Mouse (Mus musculus): Measurements from ENCODE around the gene Gm43951.
A peak's percentile ranks its signal among the peaks of the same experiment; 100 is the strongest.

Gm43951 gene

GRCm38 (mm10) chr11:72206341-72207203 is at the start of gene Gm43951:
Gene Gm43951, minus strand, starts transcription at chr11:72206840.
- DNase-seq (ENCODE audit: inconsistent ontology term): peak; percentile 25

- no peak for DNase-seq (ENCODE audit: inconsistent ontology term)
These were observed 49.8 kb upstream of the Gm43951 start for GRCm38 (mm10) chr11:72256441-72256840.

- no peak for DNase-seq (ENCODE audit: inconsistent ontology term)
These were observed 49.0 kb upstream of the Gm43951 start for GRCm38 (mm10) chr11:72255629-72256028.

- DNase-seq (ENCODE audit: inconsistent ontology term): no peak
These were observed 38.6 kb upstream of the Gm43951 start for GRCm38 (mm10) chr11:72245196-72245753.

- no peak for DNase-seq (ENCODE audit: inconsistent ontology term)
These were observed 33.6 kb upstream of the Gm43951 start for GRCm38 (mm10) chr11:72240062-72240860.

- peak; percentile 92 for DNase-seq (ENCODE audit: inconsistent ontology term)
These were observed 27.4 kb upstream of the Gm43951 start for GRCm38 (mm10) chr11:72234013-72234412.

GRCm38 (mm10) chr11:72232991-72233390 is 26.4 kb upstream of the Gm43951 start:
- DNase-seq (ENCODE audit: inconsistent ontology term): no peak

- DNase-seq (ENCODE audit: inconsistent ontology term): no peak
These were observed 25.4 kb upstream of the Gm43951 start for GRCm38 (mm10) chr11:72232068-72232467.

- DNase-seq (ENCODE audit: inconsistent ontology term): no peak
These were observed 21.9 kb upstream of the Gm43951 start for GRCm38 (mm10) chr11:72228513-72228912.

- no peak for DNase-seq (ENCODE audit: inconsistent ontology term)
These were observed 20.3 kb upstream of the Gm43951 start for GRCm38 (mm10) chr11:72226901-72227300.

- DNase-seq (ENCODE audit: inconsistent ontology term): peak; percentile 89
These were observed 19.6 kb upstream of the Gm43951 start for GRCm38 (mm10) chr11:72226020-72226791.

GRCm38 (mm10) chr11:72224865-72225264 is 18.2 kb upstream of the Gm43951 start:
- DNase-seq (ENCODE audit: inconsistent ontology term): peak; percentile 70

GRCm38 (mm10) chr11:72223414-72223813 is 16.8 kb upstream of the Gm43951 start:
- DNase-seq (ENCODE audit: inconsistent ontology term): no peak

- peak; percentile 55 for DNase-seq (ENCODE audit: inconsistent ontology term)
These were observed 14.6 kb upstream of the Gm43951 start for GRCm38 (mm10) chr11:72221278-72221677.

GRCm38 (mm10) chr11:72217116-72217515 is 10.5 kb upstream of the Gm43951 start:
- no peak for DNase-seq (ENCODE audit: inconsistent ontology term)

GRCm38 (mm10) chr11:72215410-72215797 is 8.8 kb upstream of the Gm43951 start, which contains the start of gene Med31:
Gene Med31, minus strand, starts transcription at chr11:72215592.
- DNase-seq (ENCODE audit: inconsistent ontology term): peak; percentile 79

- peak; percentile 98 for DNase-seq (ENCODE audit: inconsistent ontology term)
These were observed 8.2 kb upstream of the Gm43951 start for GRCm38 (mm10) chr11:72214591-72215409.

GRCm38 (mm10) chr11:72207834-72208377 is 1.3 kb upstream of the Gm43951 start:
- DNase-seq (ENCODE audit: inconsistent ontology term): no peak

GRCm38 (mm10) chr11:72207204-72207833 is 679 bp upstream of the Gm43951 start, which contains the start of the genes 4933427D14Rik and Txndc17:
Gene 4933427D14Rik, minus strand, starts transcription at chr11:72207459.
Gene Txndc17, plus strand, starts transcription at chr11:72207547.
- peak; percentile 93 for DNase-seq (ENCODE audit: inconsistent ontology term)

- no peak for DNase-seq (ENCODE audit: inconsistent ontology term)
These were observed 1.4 kb downstream of the Gm43951 start for GRCm38 (mm10) chr11:72205256-72205655.

Measured in Muller cell, postnatal 12 days (primary cell).